Mouse (Mus musculus): Measurements from ENCODE around the gene Spryd4. TPM values are rescaled to one million over a fixed set of nuclear protein-coding genes. Genes with fewer than 3 reads are reported as not detected.

Spryd4 gene
- 3.9 and 5.2 TPM in 2 replicates for polyA plus RNA-seq (2012)

- no peak for TF ChIP-seq GATA1 (IDR thresholded peaks at IDR 0.05; ENCODE audit: low read length)
These were observed at the start of gene Spryd4 for GRCm38 (mm10) chr10:128211390-128212108. Gene Spryd4 (minus strand): TSS chr10:128211807.

DNA sequence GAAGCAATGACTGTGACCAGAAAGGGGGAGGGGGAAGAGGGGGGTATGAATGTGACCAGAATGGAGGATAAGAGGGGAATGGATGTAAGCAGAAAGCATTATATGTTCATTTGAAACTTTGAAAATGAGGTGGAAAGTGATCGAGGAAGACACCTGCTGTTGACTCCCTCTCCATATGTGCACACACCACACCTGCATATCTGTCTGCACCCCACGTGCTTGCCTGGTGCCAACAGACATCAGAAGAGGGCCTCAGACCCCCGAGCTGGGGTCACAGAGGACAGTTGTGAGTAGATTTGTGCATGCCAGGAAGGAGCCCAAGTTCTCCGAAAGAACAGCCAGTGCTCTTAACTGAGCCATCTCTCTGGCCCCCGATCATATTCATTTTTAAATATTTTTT, 48.3 kb upstream of the Spryd4 start:
- no peak for TF ChIP-seq GATA1 (IDR thresholded peaks at IDR 0.05; ENCODE audit: low read length)

DNA sequence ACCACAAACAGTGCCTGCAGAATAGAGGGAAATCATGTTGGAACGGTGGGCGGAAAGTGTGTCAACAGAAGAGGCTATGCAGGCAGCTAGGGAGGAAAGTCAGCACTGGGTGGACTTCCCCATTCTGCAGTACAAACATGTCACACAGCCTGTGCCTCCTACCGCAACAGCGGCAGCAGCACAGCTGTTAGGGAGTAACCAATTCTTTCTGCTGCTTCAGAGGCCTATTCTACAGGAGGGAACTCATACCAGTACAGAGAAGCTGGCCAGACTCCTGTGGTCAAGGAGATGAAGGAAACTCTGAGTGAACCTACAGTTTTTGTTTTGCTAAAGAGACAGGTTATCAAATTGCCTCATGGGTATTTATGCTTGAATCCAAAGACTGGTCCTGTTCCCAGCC, 47.3 kb upstream of the Spryd4 start:
- no peak for TF ChIP-seq GATA1 (IDR thresholded peaks at IDR 0.05; ENCODE audit: low read length)

DNA sequence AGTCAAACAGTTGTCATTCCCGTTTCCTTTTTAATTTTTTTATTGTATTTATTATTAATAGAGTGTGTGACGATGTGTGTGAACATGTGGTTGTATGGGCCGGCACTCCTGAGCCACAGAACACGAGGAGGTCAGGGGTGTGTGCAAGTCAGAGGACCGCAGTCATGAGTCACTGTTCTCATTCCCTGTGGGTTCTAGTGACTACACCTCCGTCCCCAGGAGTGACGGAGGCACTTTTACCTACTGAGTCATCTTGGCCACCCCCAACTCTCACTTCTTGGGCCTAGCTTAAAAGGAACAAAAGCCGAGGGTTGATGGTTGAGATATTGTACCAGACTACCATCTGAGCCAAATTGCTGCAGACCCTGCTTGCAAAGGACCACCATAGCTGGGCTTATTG, 44.7 kb upstream of the Spryd4 start:
- no peak for TF ChIP-seq GATA1 (IDR thresholded peaks at IDR 0.05; ENCODE audit: low read length)

DNA sequence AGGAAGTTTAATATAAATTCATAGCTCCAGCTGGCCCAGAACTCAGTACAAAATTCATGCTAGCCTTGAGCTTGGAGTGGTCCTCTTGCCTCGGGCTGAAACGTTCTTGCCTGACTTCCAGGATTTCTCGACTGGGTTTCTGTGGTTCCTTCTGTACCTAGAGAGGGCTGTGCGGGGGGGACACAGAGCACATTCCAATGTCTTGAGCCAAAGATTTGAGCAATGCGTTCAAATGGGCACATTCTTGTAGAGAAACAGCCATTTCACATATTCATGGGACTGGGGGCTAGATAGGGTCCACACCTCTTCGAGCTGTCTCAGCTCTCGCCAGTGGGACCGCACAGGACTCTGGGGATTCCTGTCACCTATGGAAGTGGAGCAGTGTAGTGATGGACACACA, 44.3 kb upstream of the Spryd4 start:
- TF ChIP-seq GATA1 (IDR thresholded peaks at IDR 0.05; ENCODE audit: low read length) = no peak

GRCm38 (mm10) chr10:128253677-128254255, 42.2 kb upstream of the Spryd4 start, which contains the start of gene Apon:
Gene Apon (plus strand): TSS chr10:128254096.
- no peak for TF ChIP-seq GATA1 (IDR thresholded peaks at IDR 0.05; ENCODE audit: low read length)

DNA sequence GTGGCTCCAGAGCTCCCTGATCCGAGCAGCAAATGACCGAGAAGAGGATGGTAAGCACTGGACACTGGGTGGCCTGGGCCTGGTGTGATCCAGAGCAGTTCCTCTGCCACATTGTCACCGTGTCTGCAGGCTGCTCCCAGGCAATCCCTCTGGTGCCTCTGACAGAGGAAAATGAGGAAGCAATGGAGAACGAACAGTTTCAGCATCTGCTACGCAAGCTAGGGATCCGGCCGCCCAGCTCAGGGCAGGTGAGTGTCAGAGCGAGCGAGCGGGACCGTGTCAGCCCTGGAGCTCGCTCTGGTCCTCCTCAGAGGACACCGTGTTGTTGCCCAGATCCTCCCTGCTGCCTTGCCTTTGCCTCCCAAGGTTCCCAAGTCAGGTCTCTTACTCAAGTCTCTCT, 39.0 kb upstream of the Spryd4 start:
- TF ChIP-seq GATA1 (IDR thresholded peaks at IDR 0.05; ENCODE audit: low read length) = no peak

DNA sequence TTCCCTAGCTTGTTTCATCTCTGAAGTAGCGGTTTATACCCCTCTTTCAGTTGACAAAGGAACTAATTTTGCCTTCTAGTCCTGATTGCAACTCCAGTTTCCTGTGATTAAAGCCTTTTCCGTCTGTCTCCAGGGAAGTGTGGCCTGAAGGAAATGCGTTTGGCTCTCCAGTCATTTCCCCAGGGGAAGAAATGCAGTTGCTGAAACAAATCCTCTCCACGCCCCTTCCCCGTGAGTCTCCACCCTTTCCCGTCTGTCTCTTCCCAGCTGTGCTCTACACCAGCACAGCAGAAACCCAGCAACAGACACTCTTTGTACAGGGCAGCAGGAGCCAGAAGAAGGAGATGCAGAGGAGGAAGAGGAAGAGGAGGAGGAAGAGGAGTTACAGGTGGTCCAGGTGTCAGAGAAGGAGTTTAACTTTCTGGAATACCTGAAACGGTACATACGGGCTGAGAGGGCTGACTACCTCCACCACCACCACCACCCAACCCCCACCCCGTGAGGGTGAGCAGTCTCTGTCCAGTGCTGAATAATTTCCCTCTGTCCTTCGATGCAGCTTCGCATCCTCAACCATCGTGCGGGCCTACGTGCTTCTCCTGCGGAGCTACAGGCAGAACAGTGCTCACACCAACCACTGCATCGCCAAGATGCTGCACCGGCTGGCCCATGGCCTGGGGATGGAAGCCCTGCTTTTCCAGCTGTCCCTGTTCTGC, 35.6 kb upstream of the Spryd4 start:
- TF ChIP-seq GATA1 (IDR thresholded peaks at IDR 0.05; ENCODE audit: low read length) = no peak

DNA sequence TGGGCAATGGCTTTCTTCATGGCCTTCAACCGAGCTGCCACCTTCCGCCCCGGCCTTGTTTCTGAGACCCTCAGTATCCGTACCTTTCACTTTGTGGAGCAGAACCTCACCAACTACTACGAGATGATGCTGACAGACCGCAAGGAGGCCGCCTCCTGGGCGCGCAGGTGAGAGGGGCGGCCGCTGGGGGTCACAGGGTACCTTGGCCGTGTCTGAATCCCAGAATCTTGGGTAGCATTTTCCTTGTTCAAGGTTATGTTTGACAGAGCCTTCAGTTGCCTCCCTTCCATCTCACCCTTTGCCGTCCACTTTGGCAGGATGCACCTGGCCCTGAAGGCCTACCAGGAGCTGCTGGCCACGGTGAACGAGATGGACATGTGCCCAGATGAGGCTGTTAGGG, 32.5 kb upstream of the Spryd4 start:
- no peak for TF ChIP-seq GATA1 (IDR thresholded peaks at IDR 0.05; ENCODE audit: low read length)

DNA sequence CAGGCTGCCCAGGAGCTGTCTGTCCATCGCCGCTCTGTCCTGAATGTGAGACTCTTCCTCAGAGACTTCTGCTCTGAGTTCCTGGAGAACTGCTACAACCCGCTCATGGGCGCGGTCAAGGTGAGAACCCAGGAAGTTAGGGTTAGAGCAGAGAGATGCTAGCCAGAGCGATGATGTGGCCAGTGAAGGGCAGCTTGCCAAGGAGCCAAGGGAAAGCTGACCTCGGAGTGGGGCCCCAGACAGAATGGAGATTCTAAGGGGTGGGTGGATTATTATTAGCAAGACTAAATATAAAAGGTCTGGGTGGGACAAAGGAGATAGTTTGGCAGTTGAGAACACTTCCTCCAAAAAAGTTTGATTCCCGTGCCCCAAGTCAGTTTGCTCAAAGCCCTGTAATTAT, 31.6 kb upstream of the Spryd4 start:
- no peak for TF ChIP-seq GATA1 (IDR thresholded peaks at IDR 0.05; ENCODE audit: low read length)

DNA sequence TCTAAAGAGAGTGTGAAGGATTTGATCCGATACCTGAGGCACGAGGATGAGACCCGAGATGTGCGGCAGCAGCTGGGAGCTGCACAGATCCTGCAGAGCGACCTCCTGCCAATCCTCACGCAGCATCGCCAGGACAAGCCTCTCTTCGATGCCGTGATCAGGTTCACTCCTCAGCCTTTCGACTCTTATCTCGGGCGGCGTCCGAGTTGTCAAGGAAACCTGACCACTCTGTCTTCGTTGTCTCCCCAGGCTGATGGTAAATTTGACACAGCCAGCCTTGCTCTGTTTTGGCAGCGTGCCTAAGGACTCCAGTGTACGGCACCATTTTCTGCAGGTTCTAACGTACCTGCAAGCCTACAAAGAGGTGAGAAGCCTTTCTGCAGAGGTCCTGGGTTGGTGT, 28.5 kb upstream of the Spryd4 start:
- TF ChIP-seq GATA1 (IDR thresholded peaks at IDR 0.05; ENCODE audit: low read length) = no peak

GRCm38 (mm10) chr10:128239140-128239539, 27.5 kb upstream of the Spryd4 start:
- TF ChIP-seq GATA1 (IDR thresholded peaks at IDR 0.05; ENCODE audit: low read length) = no peak

DNA sequence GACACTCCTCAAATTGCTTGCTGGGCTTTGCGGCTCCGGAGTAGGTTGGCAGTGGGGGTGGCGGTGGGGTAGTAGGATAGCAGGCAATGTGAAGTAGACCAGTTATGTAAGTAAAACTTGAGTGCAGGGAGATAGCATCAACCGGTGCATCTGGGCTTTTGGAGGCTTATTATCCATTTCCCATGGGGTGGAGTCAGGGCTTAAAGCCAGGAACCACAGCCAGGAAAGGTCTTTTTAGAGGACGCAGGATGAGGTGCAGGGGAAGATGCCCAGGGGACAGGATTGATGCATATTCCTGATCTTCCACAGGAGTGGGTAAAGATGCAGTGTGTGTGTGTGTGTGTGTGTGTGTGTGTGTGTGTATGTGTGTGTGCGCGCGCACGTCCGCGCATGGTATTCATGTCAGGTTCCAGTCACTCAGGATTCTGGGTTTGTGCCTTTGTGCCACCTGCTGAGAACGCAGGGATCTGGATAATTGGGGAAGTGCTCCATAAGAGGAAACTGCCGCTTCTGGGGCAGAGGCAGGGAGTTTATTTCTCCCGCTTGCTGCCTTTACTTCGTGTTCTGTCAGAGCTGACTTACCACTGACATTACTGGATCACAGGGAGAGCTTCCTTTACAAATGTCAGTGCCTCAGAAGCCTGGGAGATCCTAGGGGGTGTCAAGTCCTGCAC, 26.3 kb upstream of the Spryd4 start:
- no peak for TF ChIP-seq GATA1 (IDR thresholded peaks at IDR 0.05; ENCODE audit: low read length)

GRCm38 (mm10) chr10:128236321-128236720, 24.7 kb upstream of the Spryd4 start:
- TF ChIP-seq GATA1 (IDR thresholded peaks at IDR 0.05; ENCODE audit: low read length) = no peak

DNA sequence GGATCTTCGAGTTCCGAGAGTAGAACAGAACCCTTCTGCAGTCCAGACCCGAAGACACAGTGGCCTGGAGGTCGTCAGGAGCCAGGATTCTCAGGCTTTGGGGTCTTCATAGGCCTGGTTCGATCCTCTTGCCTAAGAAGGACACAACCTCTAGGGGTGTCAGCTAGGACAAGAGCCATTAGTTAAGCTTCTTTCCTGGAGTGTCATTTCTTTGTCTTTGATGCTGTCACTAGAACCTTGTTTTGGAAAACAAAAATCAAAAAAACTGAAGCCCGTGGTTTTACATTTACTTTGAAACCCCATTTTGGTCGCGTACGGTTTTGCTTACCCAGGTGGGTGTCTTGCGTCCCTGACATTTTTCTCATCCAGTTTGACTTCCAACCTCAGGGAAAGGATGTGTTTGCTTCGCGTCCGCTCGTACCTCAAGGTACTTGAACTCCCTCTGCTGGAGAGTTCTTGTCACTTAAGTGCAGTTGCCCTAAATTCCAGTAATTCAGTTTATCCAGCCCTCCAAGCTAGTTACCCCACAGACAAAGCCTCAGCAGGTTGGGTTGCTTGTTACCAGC, 20.9 kb upstream of the Spryd4 start:
- TF ChIP-seq GATA1 (IDR thresholded peaks at IDR 0.05; ENCODE audit: low read length) = no peak
